Mouse (Mus musculus): ENCODE data around the gene Pcx.

Pcx gene

GRCm38 (mm10) chr19:4497263-4497973 is 12.9 kb upstream of the Pcx start:
- DNase-seq: peak; percentile 79

GRCm38 (mm10) chr19:4498062-4498933 is 12.0 kb upstream of the Pcx start, which contains the start of gene 2010003K11Rik:
2010003K11Rik (minus strand) TSS chr19:4498583.
- peak; percentile 21 for DNase-seq

GRCm38 (mm10) chr19:4502701-4503100 is 7.6 kb upstream of the Pcx start:
- DNase-seq: no peak

- DNase-seq: no peak
These were observed 5.4 kb upstream of the Pcx start for GRCm38 (mm10) chr19:4504830-4505229.

- DNase-seq: no peak
These were observed 2.5 kb upstream of the Pcx start for GRCm38 (mm10) chr19:4507746-4508145.

DNA sequence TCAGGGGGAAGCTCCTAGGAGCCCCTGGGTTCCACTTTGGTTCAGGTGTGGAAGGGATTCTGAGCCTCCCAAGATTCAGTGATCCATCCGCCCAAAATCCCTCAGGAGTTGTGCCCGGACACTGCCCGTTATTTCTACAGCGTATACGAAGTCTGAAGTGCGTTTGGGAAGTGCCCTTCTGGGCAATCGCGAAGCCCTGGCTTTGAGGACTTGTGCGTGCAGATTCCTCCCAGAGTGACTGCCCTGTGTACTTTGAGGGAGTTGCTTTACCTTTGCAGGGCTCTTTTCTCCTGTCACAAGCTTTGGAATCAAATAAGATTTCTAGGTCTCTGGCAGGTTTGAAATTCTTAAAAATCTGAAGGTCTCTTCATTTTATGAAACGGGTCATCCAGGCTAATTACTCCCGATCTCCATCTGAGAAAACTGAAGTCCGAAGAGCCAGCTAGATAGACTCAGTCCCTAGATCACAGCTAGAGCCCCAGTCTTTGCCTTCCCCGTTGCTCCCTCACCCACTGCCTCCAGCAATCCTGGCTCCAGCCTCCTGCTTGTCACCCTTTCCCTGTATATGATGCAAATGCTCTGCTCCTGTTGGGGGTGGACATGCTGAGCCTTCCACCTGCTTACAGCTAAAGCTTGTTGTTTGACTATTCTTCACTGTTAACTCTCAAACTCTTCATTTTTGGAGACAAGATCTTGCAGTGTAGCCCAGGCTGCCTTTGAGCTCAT is 1.0 kb downstream of the Pcx start:
- no peak for DNase-seq

DNA sequence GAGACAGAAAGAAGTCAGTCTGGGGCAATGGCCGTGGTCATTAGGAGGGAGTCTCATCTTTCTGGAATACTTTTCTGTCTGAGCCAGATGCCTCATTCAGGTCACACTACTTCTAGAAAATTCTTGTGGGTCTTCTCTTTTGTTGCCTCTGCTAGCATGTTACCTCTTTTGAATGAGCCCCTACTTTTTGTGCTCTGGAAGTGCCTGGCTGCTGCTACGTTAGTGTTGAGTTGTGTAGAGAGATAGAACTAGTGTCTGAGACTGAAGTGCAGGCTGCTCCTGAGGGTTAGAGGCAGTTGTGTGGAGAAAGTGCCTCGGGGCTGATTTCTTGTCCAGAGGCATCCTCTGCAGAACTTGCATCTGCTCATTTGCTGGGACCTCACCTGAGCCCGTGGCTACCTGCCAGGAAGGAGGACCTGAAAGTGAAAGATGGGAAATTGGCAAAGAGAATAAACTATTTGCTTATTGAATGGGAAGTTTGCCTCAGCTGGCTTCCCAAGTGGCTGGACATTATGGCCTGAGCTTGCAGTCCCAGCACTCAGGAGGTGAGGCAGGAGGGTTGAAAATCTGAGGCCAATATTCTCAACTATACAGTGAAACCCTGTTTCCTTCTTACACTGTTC is 3.1 kb downstream of the Pcx start:
- DNase-seq: no peak

GRCm38 (mm10) chr19:4515746-4516145 is 5.5 kb downstream of the Pcx start:
- DNase-seq: peak; percentile 40

DNA sequence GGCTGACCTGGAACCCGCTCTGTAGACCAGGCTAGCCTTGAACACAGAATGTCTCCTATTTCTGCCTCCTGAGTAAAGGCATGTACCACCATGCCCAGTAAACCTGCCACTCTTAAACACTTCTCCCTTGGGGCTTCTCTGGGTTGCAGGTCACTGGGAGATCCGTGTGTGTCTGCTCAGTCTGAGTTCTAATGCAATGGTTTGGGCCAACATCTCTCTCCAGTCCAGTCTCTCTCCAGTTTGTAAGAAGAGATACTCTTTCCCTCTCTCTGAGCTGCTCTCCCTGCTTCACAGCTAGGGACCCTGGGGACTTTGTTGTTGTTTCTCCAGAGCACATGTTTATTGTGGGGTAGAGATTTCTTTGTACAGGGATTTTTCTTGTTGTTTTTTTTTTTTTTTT is 6.0 kb downstream of the Pcx start:
- DNase-seq: no peak

DNA sequence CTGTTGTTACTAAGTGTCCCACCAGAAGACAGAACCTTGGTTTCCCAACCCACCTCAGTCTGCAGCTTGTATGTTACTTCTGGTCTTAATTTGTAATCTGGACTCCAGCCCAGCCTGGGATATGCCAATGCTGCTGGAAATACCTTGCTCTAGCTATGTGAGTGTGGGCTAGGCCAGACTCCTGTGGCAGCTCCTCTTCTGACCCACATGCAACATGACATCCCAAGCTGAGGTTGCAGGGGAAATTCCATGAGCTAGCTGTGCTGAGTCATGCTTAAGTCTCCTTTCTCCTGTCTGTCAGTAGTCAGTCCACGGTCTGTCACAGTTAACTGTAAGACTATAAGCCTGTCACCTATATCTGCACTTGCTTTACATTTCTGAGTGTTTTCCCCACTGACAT is 7.2 kb downstream of the Pcx start:
- no peak for DNase-seq

DNA sequence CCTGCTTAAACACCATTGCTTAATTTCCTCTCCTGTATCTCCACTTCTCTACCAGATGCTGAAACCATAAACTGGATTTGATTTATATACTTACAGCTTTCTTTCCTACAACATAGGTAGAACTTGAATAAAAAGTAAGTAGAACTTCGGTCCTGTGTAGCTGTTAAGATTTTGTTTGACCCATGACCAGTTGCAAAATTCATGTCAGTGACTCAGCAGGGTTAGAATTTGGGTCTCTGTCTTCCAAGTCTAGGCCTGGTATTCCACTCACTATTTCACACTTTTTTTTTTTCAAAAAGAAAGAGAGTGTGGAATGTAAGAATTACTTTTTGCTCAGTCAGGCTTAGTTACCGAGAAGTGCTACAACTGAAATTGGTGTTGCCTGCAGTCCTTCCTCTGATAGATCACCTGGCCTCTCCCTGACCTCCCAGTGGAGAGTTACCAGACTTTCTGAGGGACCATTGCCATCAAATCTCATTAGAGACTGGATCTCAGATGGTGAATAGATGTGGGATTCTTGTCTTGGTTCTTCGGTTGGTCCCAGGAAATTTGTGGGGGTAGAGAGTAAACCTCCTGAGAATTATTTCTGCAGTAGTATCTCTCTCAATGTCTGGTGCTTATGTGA is 11.3 kb downstream of the Pcx start:
- no peak for DNase-seq

GRCm38 (mm10) chr19:4534646-4535045 is 24.4 kb downstream of the Pcx start:
- DNase-seq: no peak

DNA sequence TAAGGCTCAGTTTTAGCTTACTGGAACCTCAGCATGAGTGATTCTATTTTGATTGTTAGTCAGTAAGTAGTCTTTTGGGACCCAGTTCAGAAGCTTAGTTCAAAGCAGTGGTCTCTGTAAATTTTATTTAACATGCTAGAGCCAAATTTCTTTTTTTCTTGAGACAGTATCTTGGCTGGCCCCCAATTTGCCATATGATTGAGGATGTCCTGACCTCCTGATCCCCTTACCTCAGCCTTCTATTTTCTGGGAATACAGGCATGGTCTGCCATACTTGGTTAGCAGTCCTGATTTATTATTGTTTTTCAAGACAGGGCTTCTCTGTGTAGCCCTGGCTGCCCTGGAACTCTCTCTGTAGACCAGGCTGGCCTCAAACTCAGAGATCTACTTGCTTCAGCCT is 25.6 kb downstream of the Pcx start:
- no peak for DNase-seq

- DNase-seq: peak; percentile 18
These were observed 26.3 kb downstream of the Pcx start for GRCm38 (mm10) chr19:4536606-4537005.

GRCm38 (mm10) chr19:4540263-4540662 is 30.0 kb downstream of the Pcx start:
- DNase-seq: no peak

DNA sequence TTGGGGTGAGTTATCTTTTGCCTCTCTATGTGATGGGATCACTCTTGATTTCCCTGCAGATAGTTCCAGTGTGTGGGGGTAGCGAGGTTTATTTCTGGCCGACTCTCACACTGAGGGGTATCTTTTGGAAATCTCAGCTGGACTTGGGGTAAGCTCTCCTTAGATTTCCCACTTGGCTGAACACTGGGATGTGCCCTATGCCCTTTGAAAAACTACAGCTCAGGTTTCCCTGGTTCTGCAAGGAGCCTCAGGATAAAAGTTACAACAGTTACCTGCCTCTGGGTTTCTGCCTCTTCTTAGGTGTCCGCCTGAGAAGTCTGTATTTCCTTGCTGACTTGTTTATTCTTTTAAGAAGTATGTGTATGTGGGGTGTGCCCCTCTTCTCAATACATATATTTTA is 30.7 kb downstream of the Pcx start:
- DNase-seq: peak; percentile 23

DNA sequence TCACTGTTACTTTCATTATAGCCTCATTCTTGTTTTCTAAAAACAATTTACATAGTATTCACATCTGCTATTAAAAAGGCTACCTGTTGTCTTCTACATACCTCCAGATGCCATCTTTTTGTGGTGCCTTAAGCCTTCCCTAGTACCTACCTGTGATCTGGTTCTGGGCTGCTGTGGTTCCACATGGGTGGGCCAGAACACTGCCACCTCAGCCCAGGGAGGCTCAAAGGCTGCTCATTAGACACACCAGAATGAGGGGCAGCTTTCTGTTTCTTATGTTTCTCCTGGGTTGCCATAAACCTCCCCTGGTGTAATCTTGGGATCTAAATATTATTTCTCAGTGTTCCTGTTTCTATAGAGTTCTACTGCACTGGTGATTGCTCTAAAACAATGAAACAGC is 31.8 kb downstream of the Pcx start:
- peak; percentile 35 for DNase-seq

- DNase-seq: no peak
These were observed 34.8 kb downstream of the Pcx start for GRCm38 (mm10) chr19:4545091-4545490.

- no peak for DNase-seq
These were observed 35.6 kb downstream of the Pcx start for GRCm38 (mm10) chr19:4545841-4546240.

DNA sequence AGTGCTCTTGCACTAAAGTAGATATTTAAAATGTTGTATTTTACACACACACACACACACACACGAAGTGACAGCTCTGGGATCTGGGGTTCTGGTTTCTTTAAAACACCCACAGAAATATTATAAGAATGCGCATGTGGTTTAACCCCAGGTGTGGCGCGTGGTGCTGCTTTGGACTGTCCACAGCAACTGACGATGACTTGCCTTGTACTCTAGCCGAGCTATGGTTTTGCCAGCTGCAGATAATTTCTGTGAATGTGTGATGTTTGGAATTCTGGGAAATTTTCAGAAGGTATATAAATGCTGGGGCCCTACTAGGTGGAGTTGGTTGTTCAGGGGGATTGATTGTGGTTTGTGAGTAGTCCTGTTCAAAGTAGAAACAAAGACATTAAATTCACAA is 37.5 kb downstream of the Pcx start:
- DNase-seq: no peak

DNA sequence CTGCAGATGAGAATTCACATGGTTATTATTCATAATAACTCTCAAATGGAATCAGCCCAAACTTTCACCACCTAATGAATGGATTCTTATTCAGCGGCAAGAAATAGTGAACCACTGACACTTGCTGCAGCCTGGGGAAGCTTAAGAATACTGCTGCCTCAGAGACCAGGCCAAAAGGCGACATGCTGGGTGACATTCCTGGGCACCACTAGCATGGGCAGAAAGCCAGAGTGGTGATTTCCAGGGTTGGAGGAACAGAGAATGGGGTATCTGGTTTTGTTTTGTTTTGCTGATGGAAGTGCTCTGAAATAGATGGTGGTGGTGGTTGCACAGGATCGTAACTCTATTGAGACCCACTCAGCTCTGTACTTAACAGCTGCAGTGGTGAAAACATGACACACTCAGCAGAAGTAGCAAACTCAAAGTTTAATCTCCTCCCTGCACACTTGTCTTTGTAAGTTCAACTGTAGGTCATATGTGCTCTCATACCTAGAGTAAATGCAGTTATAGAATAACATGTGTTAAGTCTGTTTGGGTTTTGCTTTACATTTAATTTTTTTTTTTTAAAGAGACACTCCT is 38.1 kb downstream of the Pcx start:
- DNase-seq: peak; percentile 41

- no peak for DNase-seq
These were observed 44.0 kb downstream of the Pcx start for GRCm38 (mm10) chr19:4554248-4554647.

Measured in kidney, postnatal 14 days (tissue).